Mouse (Mus musculus): Measurements from ENCODE around the gene Tesmin. TPM values are rescaled to one million over a fixed set of nuclear protein-coding genes. Genes with fewer than 3 reads are reported as not detected.
A peak's percentile ranks its signal among the peaks of the same experiment; 100 is the strongest.

Tesmin gene
- polyA plus RNA-seq, 1 experiment from 2014 or later = 0.39 TPM

GRCm38 (mm10) chr19:3429156-3429816 lies 40.6 kb downstream of the Tesmin start:
- H3K4me2 ChIP-seq = no peak overlapping the region
- H3K27ac ChIP-seq = no peak overlapping the region
- H3K4me3 ChIP-seq (replicated peaks) = no peak overlapping the region
- H3K9ac ChIP-seq = no peak overlapping the region
- H3K4me1 ChIP-seq = no peaks in the 10 kb centered on the region
- H3K36me3 ChIP-seq = no peaks in the 10 kb centered on the region
- H3K9me3 ChIP-seq = no peaks in the 10 kb centered on the region
- H3K27me3 ChIP-seq (replicated peaks) = no peaks in the 10 kb centered on the region
- no peak for ATAC-seq (ENCODE audit: insufficient read depth, low FRiP score, low read depth)
- WGBS = 46% methylated on average over 7 of the region's 7 CpGs

DNA sequence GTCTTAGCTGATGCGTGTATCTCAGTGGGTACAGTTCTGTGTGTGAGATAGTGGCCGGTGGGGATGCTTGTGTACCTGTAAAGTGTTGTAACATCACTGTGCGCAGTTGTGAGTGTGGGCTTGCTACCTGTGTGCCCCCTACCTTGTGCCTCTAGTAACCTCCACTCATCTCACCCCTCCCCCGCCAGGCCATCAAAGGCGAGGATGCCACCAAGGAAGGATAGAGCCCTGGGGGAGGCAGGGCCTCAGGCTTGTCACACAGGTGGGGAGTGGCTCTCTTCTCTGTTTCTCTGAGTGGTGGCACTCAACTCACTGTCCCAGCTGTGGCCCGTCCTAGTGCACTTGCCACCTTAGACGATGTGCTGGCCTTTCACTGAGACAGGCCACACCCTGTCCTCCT lies 42.4 kb downstream of the Tesmin start:
- Histone ChIP-seq H3K4me2 (no peak overlapping the region), H3K27ac (no peak overlapping the region), H3K4me3 (replicated peaks) (no peak overlapping the region), H3K9ac (no peak overlapping the region), H3K9me3 (no peaks in the 10 kb centered on the region), H3K4me1 (no peaks in the 10 kb centered on the region), H3K36me3 (no peaks in the 10 kb centered on the region), H3K27me3 (replicated peaks) (no peaks in the 10 kb centered on the region)
- no peak for ATAC-seq (ENCODE audit: insufficient read depth, low FRiP score, low read depth)
- WGBS = 65% methylated on average over 7 of the region's 7 CpGs

GRCm38 (mm10) chr19:3431969-3432368 lies 43.3 kb downstream of the Tesmin start:
- no peaks in the 10 kb centered on the region for H3K27me3 ChIP-seq (replicated peaks)
- H3K9me3 ChIP-seq = no peaks in the 10 kb centered on the region
- H3K4me3 ChIP-seq (replicated peaks) = no peak overlapping the region
- no peak overlapping the region for H3K9ac ChIP-seq
- H3K4me2 ChIP-seq = no peak overlapping the region
- H3K36me3 ChIP-seq = no peaks in the 10 kb centered on the region
- WGBS = 76% methylated on average over 2 of the region's 2 CpGs
- H3K4me1 ChIP-seq = no peaks in the 10 kb centered on the region
- ATAC-seq (ENCODE audit: insufficient read depth, low FRiP score, low read depth) = no peak
- H3K27ac ChIP-seq = no peak overlapping the region

DNA sequence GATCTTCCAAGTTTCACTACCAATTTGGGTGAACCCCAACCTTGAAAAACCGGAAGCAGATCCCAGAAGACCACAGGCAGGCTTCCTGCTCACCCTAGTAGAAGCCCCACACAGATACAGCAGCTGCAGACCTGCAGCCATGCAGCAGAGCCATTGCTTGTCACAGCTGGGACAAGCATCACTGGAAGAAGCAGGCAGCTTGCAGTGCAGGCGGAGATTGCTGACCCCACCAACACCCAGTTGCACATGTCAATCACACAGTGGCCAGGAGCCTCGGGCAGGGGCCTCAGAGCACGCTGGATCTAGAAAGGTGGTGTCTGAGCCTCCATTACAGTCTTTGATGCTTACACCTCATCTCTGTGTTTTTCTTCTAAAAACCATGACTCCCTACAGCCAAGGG lies 45.5 kb downstream of the Tesmin start:
- no peaks in the 10 kb centered on the region for H3K27me3 ChIP-seq (replicated peaks)
- H3K4me3 ChIP-seq (replicated peaks) = no peak overlapping the region
- no peak for ATAC-seq (ENCODE audit: insufficient read depth, low FRiP score, low read depth)
- 29% methylated on average over 4 of the region's 4 CpGs for WGBS
- H3K9me3 ChIP-seq = no peaks in the 10 kb centered on the region
- H3K4me2 ChIP-seq = no peak overlapping the region
- no peak overlapping the region for H3K9ac ChIP-seq
- no peak overlapping the region for H3K27ac ChIP-seq
- H3K36me3 ChIP-seq = no peaks in the 10 kb centered on the region
- H3K4me1 ChIP-seq = no peaks in the 10 kb centered on the region

GRCm38 (mm10) chr19:3434641-3435040 lies 46.0 kb downstream of the Tesmin start:
- Histone ChIP-seq H3K4me3 (replicated peaks) (no peak overlapping the region), H3K9ac (no peak overlapping the region), H3K36me3 (no peaks in the 10 kb centered on the region), H3K27ac (no peak overlapping the region), H3K4me2 (no peak overlapping the region), H3K4me1 (no peaks in the 10 kb centered on the region), H3K9me3 (no peaks in the 10 kb centered on the region), H3K27me3 (replicated peaks) (no peaks in the 10 kb centered on the region)
- ATAC-seq (ENCODE audit: insufficient read depth, low FRiP score, low read depth) = no peak
- 48% methylated on average over 4 of the region's 4 CpGs for WGBS

DNA sequence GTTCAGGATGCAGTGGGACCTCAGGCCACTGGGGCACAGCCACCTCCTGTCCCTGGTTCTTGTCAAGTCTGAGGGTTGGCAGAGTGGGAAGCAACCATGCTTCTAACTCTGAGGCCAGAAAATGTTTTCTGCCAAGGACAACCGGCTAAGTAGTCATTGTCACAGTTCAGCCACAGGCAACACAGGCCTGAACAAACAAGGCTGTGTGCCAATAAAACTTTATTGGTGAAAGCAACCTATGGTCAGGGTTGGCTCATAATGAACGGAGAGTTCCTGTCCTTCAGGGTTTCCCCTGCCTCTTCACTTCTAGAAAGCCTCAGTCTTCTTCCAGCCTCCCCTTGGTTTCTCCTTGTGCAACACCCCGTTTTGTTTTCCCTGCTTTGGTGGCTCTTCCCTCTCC lies 47.2 kb downstream of the Tesmin start:
- Histone ChIP-seq H3K4me3 (replicated peaks) (no peak overlapping the region), H3K9ac (no peak overlapping the region), H3K27ac (no peak overlapping the region), H3K36me3 (no peaks in the 10 kb centered on the region), H3K27me3 (replicated peaks) (no peaks in the 10 kb centered on the region), H3K4me2 (no peak overlapping the region), H3K4me1 (no peaks in the 10 kb centered on the region), H3K9me3 (no peaks in the 10 kb centered on the region)
- no peak for ATAC-seq (ENCODE audit: insufficient read depth, low FRiP score, low read depth)
- 76% methylated on average over 3 of the region's 3 CpGs for WGBS

DNA sequence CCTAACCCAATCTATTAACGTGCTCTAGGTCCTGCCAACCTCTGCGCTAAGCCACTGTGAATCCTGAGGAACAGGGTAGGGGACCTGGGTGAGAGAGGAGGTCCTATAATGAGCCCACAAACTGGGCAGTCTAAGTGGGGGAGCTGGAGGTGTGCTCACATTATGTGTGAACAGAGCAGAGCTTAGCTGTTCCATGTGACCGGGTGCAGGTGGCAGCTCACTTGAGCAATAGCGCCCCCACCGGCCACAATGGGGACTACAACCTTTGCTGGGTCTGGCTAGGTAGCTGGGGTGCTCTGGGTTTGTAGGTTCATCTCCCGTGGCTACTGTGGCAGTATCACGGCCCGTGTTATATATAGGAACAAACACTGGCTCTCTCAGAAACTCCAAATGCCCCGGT lies 48.2 kb downstream of the Tesmin start:
- Histone ChIP-seq H3K27me3 (replicated peaks) (no peaks in the 10 kb centered on the region), H3K36me3 (no peaks in the 10 kb centered on the region), H3K4me3 (replicated peaks) (no peak overlapping the region), H3K4me2 (no peak overlapping the region), H3K9ac (no peak overlapping the region), H3K4me1 (no peaks in the 10 kb centered on the region), H3K27ac (no peak overlapping the region), H3K9me3 (no peaks in the 10 kb centered on the region)
- WGBS = 52% methylated on average over 9 of the region's 9 CpGs
- ATAC-seq (ENCODE audit: insufficient read depth, low FRiP score, low read depth) = 0 out of 2 replicates have a peak, but pooled peaks have one; percentile 48

- H3K4me1 ChIP-seq = no peaks in the 10 kb centered on the region
- no peaks in the 10 kb centered on the region for H3K36me3 ChIP-seq
- no peak for ATAC-seq (ENCODE audit: insufficient read depth, low FRiP score, low read depth)
- H3K27ac ChIP-seq = no peak overlapping the region
- H3K9ac ChIP-seq = no peak overlapping the region
- no peaks in the 10 kb centered on the region for H3K9me3 ChIP-seq
- H3K4me3 ChIP-seq (replicated peaks) = no peak overlapping the region
- 59% methylated on average over 5 of the region's 5 CpGs for WGBS
- H3K4me2 ChIP-seq = no peak overlapping the region
- H3K27me3 ChIP-seq (replicated peaks) = no peaks in the 10 kb centered on the region
Observed at GRCm38 (mm10) chr19:3437980-3438379, 49.3 kb downstream of the Tesmin start.

DNA sequence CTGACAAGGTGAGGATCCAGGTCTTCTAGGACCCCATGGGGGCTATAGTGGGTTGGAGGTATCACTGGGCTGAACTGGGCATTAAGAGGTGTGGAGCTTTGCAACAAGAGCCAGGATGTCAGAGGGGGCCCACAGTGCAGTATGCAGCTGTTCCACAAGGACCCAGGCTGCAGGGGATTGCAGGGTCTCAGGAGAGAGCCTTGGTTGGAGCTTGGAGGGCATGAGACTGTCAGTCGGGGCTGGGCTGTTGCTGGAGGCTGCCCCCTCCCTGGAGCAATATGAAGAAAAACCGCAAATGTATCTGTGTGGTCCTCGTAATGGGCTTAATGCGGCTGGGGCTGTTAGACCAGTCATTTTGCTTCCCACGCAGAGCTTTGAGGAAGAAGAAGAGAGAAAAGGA lies 52.0 kb downstream of the Tesmin start:
- 74% methylated on average over 5 of the region's 5 CpGs for WGBS
- Histone ChIP-seq H3K9ac (no peak overlapping the region), H3K36me3 (no peaks in the 10 kb centered on the region), H3K4me3 (replicated peaks) (no peak overlapping the region), H3K9me3 (no peaks in the 10 kb centered on the region), H3K4me1 (no peaks in the 10 kb centered on the region), H3K27ac (no peak overlapping the region), H3K27me3 (replicated peaks) (no peaks in the 10 kb centered on the region), H3K4me2 (no peak overlapping the region)
- ATAC-seq (ENCODE audit: insufficient read depth, low FRiP score, low read depth) = no peak

DNA sequence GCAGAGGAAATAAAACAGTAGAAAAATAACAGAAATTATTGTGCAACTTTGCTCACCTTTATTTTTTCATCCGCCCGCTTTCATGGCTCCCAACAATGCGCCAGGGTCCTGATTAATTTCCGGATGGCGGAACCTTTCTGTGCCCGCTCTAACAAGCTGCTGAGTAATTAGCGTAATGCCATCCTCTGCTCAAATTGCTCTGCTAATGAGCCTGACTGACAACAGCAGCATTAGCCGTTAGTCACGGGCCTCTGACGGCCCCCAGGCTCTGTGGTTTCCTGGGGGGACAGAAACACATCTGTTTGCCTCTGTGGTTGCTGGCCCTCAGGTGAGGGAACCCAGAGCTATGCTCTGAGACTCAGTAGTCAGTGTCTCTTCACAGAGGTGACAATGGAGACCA lies 52.4 kb downstream of the Tesmin start:
- no peaks in the 10 kb centered on the region for H3K36me3 ChIP-seq
- no peak for ATAC-seq (ENCODE audit: insufficient read depth, low FRiP score, low read depth)
- H3K9me3 ChIP-seq = no peaks in the 10 kb centered on the region
- H3K4me1 ChIP-seq = no peaks in the 10 kb centered on the region
- no peak overlapping the region for H3K4me3 ChIP-seq (replicated peaks)
- 67% methylated on average over 10 of the region's 10 CpGs for WGBS
- H3K27ac ChIP-seq = no peak overlapping the region
- H3K4me2 ChIP-seq = no peak overlapping the region
- no peak overlapping the region for H3K9ac ChIP-seq
- H3K27me3 ChIP-seq (replicated peaks) = no peaks in the 10 kb centered on the region

- H3K36me3 ChIP-seq = no peaks in the 10 kb centered on the region
- no peak for ATAC-seq (ENCODE audit: insufficient read depth, low FRiP score, low read depth)
- H3K9me3 ChIP-seq = no peaks in the 10 kb centered on the region
- WGBS = 71% methylated on average over 3 of the region's 3 CpGs
- H3K4me1 ChIP-seq = 0 out of 2 replicates have a peak, but pooled peaks cover 6% of the 10 kb centered on the region
- H3K27me3 ChIP-seq (replicated peaks) = no peaks in the 10 kb centered on the region
- H3K9ac ChIP-seq = no peak overlapping the region
- H3K4me3 ChIP-seq (replicated peaks) = no peak overlapping the region
- no peak overlapping the region for H3K4me2 ChIP-seq
- no peak overlapping the region for H3K27ac ChIP-seq
Observed at GRCm38 (mm10) chr19:3447348-3447747, 58.7 kb downstream of the Tesmin start.

GRCm38 (mm10) chr19:3449248-3449647 lies 60.6 kb downstream of the Tesmin start:
- Histone ChIP-seq H3K4me3 (replicated peaks) (no peak overlapping the region), H3K4me1 (0 out of 2 replicates have a peak, but pooled peaks cover 6% of the 10 kb centered on the region), H3K9me3 (no peaks in the 10 kb centered on the region), H3K27me3 (replicated peaks) (no peaks in the 10 kb centered on the region), H3K27ac (no peak overlapping the region), H3K4me2 (no peak overlapping the region), H3K9ac (no peak overlapping the region), H3K36me3 (no peaks in the 10 kb centered on the region)
- 64% methylated on average over 3 of the region's 3 CpGs for whole genome bisulfite sequencing
- 0 out of 2 replicates have a peak, but pooled peaks have one; percentile 16 for ATAC-seq (ENCODE audit: insufficient read depth, low FRiP score, low read depth)

GRCm38 (mm10) chr19:3450714-3451113 lies 62.1 kb downstream of the Tesmin start:
- H3K9ac ChIP-seq = no peak overlapping the region
- 0 out of 2 replicates have a peak, but pooled peaks cover 6% of the 10 kb centered on the region for H3K4me1 ChIP-seq
- H3K27me3 ChIP-seq (replicated peaks) = no peaks in the 10 kb centered on the region
- no peak for ATAC-seq (ENCODE audit: insufficient read depth, low FRiP score, low read depth)
- H3K4me2 ChIP-seq = no peak overlapping the region
- no peaks in the 10 kb centered on the region for H3K9me3 ChIP-seq
- peaks cover 7% of the 10 kb centered on the region; the same call in 1 of the 2 replicates for H3K36me3 ChIP-seq
- WGBS = 89% methylated on average over 3 of the region's 3 CpGs
- no peak overlapping the region for H3K27ac ChIP-seq
- no peak overlapping the region for H3K4me3 ChIP-seq (replicated peaks)

All from stomach, embryonic 15.5 days (tissue).